Mouse (Mus musculus): ENCODE data around the gene Ereg. TPM values are rescaled to one million over a fixed set of nuclear protein-coding genes. Genes with fewer than 3 reads are reported as not detected.

The Ereg gene
- total and polyA plus RNA-seq, 2 experiments: 0.07 to 0.18 TPM

- no peaks in the 10 kb centered on the region for H3K79me2 ChIP-seq (ENCODE audit: control insufficient read depth, insufficient read depth, low read length)
- H3K4me3 ChIP-seq (ENCODE audit: insufficient read depth, low read depth, low read length): no peak overlapping the region
- no peaks in the 10 kb centered on the region for H3K4me1 ChIP-seq (ENCODE audit: control insufficient read depth, insufficient read depth, low read length)
- no peaks in the 10 kb centered on the region for H3K36me3 ChIP-seq (ENCODE audit: control insufficient read depth, insufficient read depth, low read length)
- no peak for TF ChIP-seq POLR2A (IDR thresholded peaks at IDR 0.05; ENCODE audit: extremely low read depth, insufficient read depth, low read length)
- no peak for TF ChIP-seq CTCF (IDR thresholded peaks at IDR 0.05; ENCODE audit: low read depth, low read length)
- DNase-seq (ENCODE audit: extremely low read depth, low read depth, low spot score): no peak
- WGBS: 90% methylated on average over 1 of the region's 1 CpGs
- H3K27ac ChIP-seq (replicated peaks; ENCODE audit: insufficient read depth, low read depth, low read length): no peak overlapping the region
- H3K27me3 ChIP-seq (ENCODE audit: control insufficient read depth, insufficient read depth, low read length): no peaks in the 10 kb centered on the region
- H3K9ac ChIP-seq (ENCODE audit: low read depth, low read length): no peak overlapping the region
These were observed 52.2 kb downstream of the Ereg start for GRCm38 (mm10) chr5:91126623-91127022.

DNA sequence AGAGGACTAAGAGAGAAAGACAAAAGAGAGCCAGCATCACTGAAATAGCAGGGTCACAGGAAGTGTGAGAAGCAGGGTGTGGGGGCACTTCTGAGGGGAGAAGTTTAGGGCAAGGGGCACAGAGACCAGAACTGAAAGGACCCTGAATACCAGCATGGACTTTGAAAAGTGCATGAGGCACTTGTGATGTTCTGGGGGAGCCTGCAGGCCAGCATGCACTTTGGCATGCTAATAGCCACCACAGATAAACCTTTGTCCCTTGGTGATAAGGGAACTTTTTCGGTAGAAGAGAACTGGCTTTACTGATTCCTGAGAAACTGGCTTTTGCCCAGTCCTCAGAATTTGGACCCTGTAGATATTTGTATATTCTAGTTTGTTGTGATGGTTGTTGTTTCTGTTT, 60.5 kb downstream of the Ereg start:
- no peak overlapping the region for H3K27ac ChIP-seq (replicated peaks; ENCODE audit: insufficient read depth, low read depth, low read length)
- no peaks in the 10 kb centered on the region for H3K27me3 ChIP-seq (ENCODE audit: control insufficient read depth, insufficient read depth, low read length)
- 3% methylated on average over 1 of the region's 1 CpGs for WGBS
- no peak overlapping the region for H3K9ac ChIP-seq (ENCODE audit: low read depth, low read length)
- H3K36me3 ChIP-seq (ENCODE audit: control insufficient read depth, insufficient read depth, low read length): no peaks in the 10 kb centered on the region
- peaks cover 3% of the 10 kb centered on the region for H3K4me1 ChIP-seq (ENCODE audit: control insufficient read depth, insufficient read depth, low read length)
- TF ChIP-seq POLR2A (IDR thresholded peaks at IDR 0.05; ENCODE audit: extremely low read depth, insufficient read depth, low read length) (no peak), CTCF (IDR thresholded peaks at IDR 0.05; ENCODE audit: low read depth, low read length) (no peak)
- DNase-seq (ENCODE audit: extremely low read depth, low read depth, low spot score): peak; percentile 12
- no peak overlapping the region for H3K4me3 ChIP-seq (ENCODE audit: insufficient read depth, low read depth, low read length)
- H3K79me2 ChIP-seq (ENCODE audit: control insufficient read depth, insufficient read depth, low read length): no peaks in the 10 kb centered on the region

DNA sequence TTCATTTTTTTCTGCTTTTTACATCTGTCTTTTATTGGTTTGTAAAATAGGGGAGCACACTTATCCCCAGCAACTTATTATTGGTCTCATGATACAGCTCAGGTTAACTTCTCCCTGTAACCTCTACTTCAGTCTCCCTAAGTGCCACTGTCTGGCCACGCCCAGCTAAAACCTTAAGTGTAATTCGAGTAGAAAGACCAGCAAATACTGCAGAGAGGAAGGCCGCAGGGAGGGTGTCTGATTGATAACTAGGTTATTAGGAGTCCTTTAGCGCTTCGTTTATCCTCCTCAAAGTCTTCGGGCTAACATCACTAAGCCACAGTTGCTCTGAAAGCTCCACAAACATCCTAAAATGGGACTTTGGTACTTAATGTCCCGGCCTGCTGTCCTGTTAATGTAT, 64.5 kb downstream of the Ereg start:
- Histone ChIP-seq H3K4me1 (ENCODE audit: control insufficient read depth, insufficient read depth, low read length) (peaks cover 3% of the 10 kb centered on the region), H3K4me3 (ENCODE audit: insufficient read depth, low read depth, low read length) (no peak overlapping the region), H3K36me3 (ENCODE audit: control insufficient read depth, insufficient read depth, low read length) (no peaks in the 10 kb centered on the region), H3K9ac (ENCODE audit: low read depth, low read length) (no peak overlapping the region), H3K79me2 (ENCODE audit: control insufficient read depth, insufficient read depth, low read length) (no peaks in the 10 kb centered on the region), H3K27me3 (ENCODE audit: control insufficient read depth, insufficient read depth, low read length) (peaks cover 4% of the 10 kb centered on the region; the same call in 1 of the 2 replicates), H3K27ac (replicated peaks; ENCODE audit: insufficient read depth, low read depth, low read length) (no peak overlapping the region)
- TF ChIP-seq POLR2A (IDR thresholded peaks at IDR 0.05; ENCODE audit: extremely low read depth, insufficient read depth, low read length) (no peak), CTCF (IDR thresholded peaks at IDR 0.05; ENCODE audit: low read depth, low read length) (no peak)
- WGBS: 21% methylated on average over 7 of the region's 7 CpGs
- DNase-seq (ENCODE audit: extremely low read depth, low read depth, low spot score): no peak

- H3K27ac ChIP-seq (replicated peaks; ENCODE audit: insufficient read depth, low read depth, low read length): no peak within 1 kb of the TSS
These were observed 65.0 kb downstream of the Ereg start, which contains the start of gene Areg for GRCm38 (mm10) chr5:91139446-91139873. Gene Areg (plus strand): TSS chr5:91139599.

GRCm38 (mm10) chr5:91140896-91141448, 66.5 kb downstream of the Ereg start:
- WGBS: 61% methylated on average over 13 of the region's 13 CpGs
- Histone ChIP-seq H3K9ac (ENCODE audit: low read depth, low read length) (no peak overlapping the region), H3K36me3 (ENCODE audit: control insufficient read depth, insufficient read depth, low read length) (no peaks in the 10 kb centered on the region), H3K4me1 (ENCODE audit: control insufficient read depth, insufficient read depth, low read length) (peaks cover 3% of the 10 kb centered on the region), H3K4me3 (ENCODE audit: insufficient read depth, low read depth, low read length) (no peak overlapping the region), H3K79me2 (ENCODE audit: control insufficient read depth, insufficient read depth, low read length) (no peaks in the 10 kb centered on the region), H3K27ac (replicated peaks; ENCODE audit: insufficient read depth, low read depth, low read length) (no peak overlapping the region), H3K27me3 (ENCODE audit: control insufficient read depth, insufficient read depth, low read length) (peaks cover 4% of the 10 kb centered on the region; the same call in 1 of the 2 replicates)
- DNase-seq (ENCODE audit: extremely low read depth, low read depth, low spot score): no peak
- TF ChIP-seq POLR2A (IDR thresholded peaks at IDR 0.05; ENCODE audit: extremely low read depth, insufficient read depth, low read length) (no peak), CTCF (IDR thresholded peaks at IDR 0.05; ENCODE audit: low read depth, low read length) (no peak)

More at GRCm38 (mm10) chr5:91139446-91139873, 65.0 kb downstream of the Ereg start, which contains the start of gene Areg:
- TF ChIP-seq POLR2A (IDR thresholded peaks at IDR 0.05; ENCODE audit: extremely low read depth, insufficient read depth, low read length) (no peak), CTCF (IDR thresholded peaks at IDR 0.05; ENCODE audit: low read depth, low read length) (peak; percentile 41)
- WGBS: 1% methylated on average over 44 of the region's 44 CpGs
- peak; percentile 22 for DNase-seq (ENCODE audit: extremely low read depth, low read depth, low spot score)
- H3K79me2 ChIP-seq (ENCODE audit: control insufficient read depth, insufficient read depth, low read length): no peaks in the 10 kb centered on the region
- H3K27me3 ChIP-seq (ENCODE audit: control insufficient read depth, insufficient read depth, low read length): peaks cover 4% of the 10 kb centered on the region; the same call in 1 of the 2 replicates
- H3K4me3 ChIP-seq (ENCODE audit: insufficient read depth, low read depth, low read length): peak within 1 kb of the TSS; percentile 58; the same call in 1 of the 2 replicates
- peak within 1 kb of the TSS; percentile 36; the same call in 1 of the 2 replicates for H3K9ac ChIP-seq (ENCODE audit: low read depth, low read length)
- peaks cover 3% of the 10 kb centered on the region for H3K4me1 ChIP-seq (ENCODE audit: control insufficient read depth, insufficient read depth, low read length)
- no peaks in the 10 kb centered on the region for H3K36me3 ChIP-seq (ENCODE audit: control insufficient read depth, insufficient read depth, low read length)

Other genes with a start within 250 kb of the Ereg start
- gene Cxcl1, start 183.4 kb upstream of the Ereg start, total RNA-seq (2014; rRNA removed): 8.2 and 9.3 TPM in 2 replicates
- 2.0 and 4.2 TPM in 2 replicates for gene Cxcl1, start 183.4 kb upstream of the Ereg start, polyA plus RNA-seq (2012; rRNA removed)
- 0.07 and 0.28 TPM in 2 replicates for gene Cxcl2, start 170.8 kb upstream of the Ereg start, total RNA-seq (2014; rRNA removed)
- 0.17 and 0.31 TPM in 2 replicates for gene Cxcl2, start 170.8 kb upstream of the Ereg start, polyA plus RNA-seq (2012; rRNA removed)
- gene Mthfd2l, start 143.5 kb upstream of the Ereg start, total RNA-seq (2014; rRNA removed): 7.8 and 9.9 TPM in 2 replicates
- 6.3 and 6.4 TPM in 2 replicates for gene Mthfd2l, start 143.5 kb upstream of the Ereg start, polyA plus RNA-seq (2012; rRNA removed)
- not detected in 2 replicates for gene Epgn, start 47.2 kb upstream of the Ereg start, total RNA-seq (2014; rRNA removed)
- gene Epgn, start 47.2 kb upstream of the Ereg start, polyA plus RNA-seq (2012; rRNA removed): not detected in 2 replicates
- not detected in 2 replicates for gene Areg, start 65.0 kb downstream of the Ereg start, total RNA-seq (2014; rRNA removed)
- gene Areg, start 65.0 kb downstream of the Ereg start, polyA plus RNA-seq (2012; rRNA removed): not detected in 2 replicates